Mouse (Mus musculus): ENCODE measurements around the gene Slc25a15. TPM values are rescaled to one million over a fixed set of nuclear protein-coding genes. Genes with fewer than 3 reads are reported as not detected.

Gene Slc25a15
- 1 to 10 TPM; 1.9 to 2.5 (median 2.4) TPM for polyA plus RNA-seq (2017; shearing (Covaris generic))

DNA sequence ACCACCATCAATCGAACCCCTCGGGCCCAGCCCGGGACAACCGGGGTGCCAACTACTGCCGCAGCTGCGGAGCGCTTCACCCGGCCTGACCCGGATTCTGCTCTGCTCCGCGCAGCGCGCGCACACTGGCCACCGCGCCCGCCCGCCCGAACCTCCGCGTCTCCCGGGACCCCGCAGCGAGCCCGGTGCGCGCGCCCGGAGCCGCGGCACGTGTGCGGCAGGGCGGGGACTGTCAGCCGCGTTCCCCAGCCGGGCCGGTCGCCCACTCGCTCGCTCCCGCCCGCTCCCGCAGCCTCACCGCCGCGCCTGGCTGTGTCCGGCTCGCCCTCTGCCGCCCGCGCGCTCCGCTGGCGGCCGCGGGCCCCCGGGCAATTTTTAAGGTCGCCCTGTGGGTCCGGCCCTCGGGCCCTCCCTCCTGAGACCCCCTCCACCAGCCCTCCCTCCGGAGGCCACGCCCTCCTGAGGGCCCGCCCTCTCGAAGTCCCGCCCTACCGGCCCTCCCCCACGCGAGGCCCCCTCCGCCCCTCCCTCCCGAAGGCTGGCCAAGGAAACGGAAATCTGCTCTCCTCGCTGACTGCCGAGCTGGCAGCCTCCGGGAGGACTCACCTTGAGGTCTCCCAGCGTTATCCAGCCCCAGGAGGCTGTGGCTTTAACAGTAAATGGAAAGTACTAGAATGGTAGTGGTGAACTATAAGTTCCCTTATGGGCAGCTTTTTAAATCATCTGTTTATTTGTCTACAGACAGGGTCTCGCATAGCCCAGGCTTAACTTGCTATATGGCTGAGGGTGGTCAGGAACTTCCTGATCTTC is at the start of gene Slc25a15:
TSS of gene Slc25a15 (minus strand) at position 456 of the 810 bp plus-strand sequence.
- peak; percentile 84 for ATAC-seq

DNA sequence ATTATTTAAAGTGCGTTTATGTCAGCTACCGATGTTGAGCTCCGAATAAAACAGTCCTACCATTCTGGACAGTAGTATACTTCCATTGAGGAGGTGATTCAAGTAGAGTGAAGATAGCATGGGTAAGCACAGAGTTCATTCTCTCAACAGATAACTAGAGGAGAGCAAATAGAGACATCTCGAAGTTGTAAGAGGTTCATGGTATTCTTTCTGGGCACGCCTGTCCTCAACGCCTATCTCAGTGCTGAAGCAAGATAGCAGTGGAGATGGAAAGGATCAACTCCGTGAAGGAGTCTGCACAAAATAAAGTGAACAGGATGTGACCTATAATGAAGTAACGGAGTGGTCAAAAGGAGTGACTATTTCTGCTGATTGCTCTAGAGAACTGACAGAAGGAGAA is 13.6 kb upstream of the Slc25a15 start:
- ATAC-seq = no peak

GRCm38 (mm10) chr8:22411282-22411702 is 12.9 kb upstream of the Slc25a15 start, which contains the start of gene Mrps31:
TSS of gene Mrps31 (plus strand) at chr8:22411361.
- peak; percentile 91 for ATAC-seq

- ATAC-seq = peak; percentile 13
These were observed 12.4 kb upstream of the Slc25a15 start for GRCm38 (mm10) chr8:22410688-22411281.

GRCm38 (mm10) chr8:22405733-22406132 is 7.3 kb upstream of the Slc25a15 start:
- no peak for ATAC-seq

GRCm38 (mm10) chr8:22403235-22403634 is 4.8 kb upstream of the Slc25a15 start:
- ATAC-seq = no peak

DNA sequence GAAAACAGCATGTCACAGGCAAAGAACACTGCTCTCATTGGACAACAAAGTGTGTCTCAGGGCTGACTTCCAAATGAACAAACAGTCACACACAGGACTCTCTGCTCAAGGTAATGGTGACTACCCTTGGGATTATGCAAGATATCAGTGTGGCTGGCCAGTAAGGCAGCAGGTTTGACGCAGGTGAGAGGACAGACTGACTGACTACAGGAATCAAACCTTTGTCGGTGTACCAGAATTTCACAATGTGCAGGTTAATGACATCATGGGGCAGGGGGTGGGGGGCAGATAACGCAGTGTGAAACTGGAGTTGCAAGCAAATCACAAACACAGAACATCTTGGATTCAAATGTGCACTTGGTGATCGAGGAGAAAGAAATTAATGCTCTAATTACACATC is 2.2 kb upstream of the Slc25a15 start:
- ATAC-seq = no peak

GRCm38 (mm10) chr8:22399285-22399880 is 986 bp upstream of the Slc25a15 start:
- no peak for ATAC-seq

DNA sequence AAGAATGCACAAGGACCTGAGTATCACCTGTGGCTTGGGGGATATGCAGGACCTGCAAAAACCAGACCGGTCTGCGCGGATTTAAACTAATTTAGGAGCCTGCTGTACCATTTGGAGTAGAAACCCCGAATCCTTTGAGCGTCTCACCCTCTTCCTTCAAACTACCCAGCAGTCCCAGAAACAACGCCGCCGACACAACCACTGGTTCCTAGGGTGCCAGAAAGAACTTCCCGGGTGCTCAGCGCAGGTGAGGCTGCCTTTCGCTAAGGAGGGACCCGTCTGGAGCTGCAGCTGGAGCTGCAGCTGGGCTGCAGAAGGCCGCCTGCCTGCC is 621 bp downstream of the Slc25a15 start:
- no peak for ATAC-seq

DNA sequence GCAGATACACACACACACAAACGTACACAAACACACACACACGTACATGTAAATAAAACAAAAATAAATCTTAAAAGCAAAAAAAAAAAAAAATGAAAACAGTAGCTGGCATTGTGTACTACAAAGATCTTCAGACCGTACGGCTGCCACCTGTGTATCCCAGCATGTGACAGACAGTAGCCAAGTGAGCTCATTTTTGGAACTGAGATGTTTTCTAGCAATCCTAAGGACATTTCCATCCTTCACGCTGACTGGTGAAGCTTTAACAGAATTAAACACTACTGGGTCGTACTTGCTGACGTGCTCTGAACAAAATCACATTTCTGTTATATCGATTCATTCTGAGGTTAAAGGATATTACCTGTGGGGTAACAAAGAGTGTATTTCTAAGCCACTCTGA is 3.1 kb downstream of the Slc25a15 start:
- no peak for ATAC-seq

GRCm38 (mm10) chr8:22394471-22394870 is 3.9 kb downstream of the Slc25a15 start:
- no peak for ATAC-seq

DNA sequence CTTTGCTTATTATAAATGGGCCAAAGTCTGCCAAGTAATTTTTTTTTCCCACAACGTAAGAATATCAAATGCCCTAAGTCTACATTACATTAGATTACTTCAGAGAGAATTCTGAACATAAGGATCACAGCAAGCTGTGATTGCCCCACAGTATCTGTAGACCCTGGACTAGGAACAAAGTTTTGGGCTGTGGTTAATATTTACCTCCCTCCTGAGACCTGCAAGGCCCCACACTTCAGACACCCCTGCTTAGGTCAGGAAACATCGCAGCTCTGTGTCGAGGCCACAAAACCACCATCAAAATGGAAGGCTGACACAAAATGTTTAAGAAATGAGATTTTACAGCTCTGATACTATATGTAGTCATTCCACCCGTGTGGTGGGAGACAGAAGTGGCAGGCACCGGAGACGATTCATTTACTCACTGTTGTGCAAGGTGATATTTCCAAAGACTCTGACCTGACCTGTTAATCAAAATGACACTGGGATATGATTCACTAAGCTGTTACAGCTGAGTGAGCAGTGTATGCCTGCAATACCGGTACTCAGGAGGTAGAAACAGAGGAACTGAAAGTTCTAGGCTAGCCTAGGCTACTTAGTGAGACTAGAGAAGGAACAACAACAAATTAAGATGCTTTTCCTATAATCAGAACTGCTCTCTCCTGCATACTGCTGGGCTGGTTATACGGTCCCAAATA is 7.5 kb downstream of the Slc25a15 start:
- no peak for ATAC-seq

- no peak for ATAC-seq
These were observed 8.5 kb downstream of the Slc25a15 start for GRCm38 (mm10) chr8:22389874-22390273.

DNA sequence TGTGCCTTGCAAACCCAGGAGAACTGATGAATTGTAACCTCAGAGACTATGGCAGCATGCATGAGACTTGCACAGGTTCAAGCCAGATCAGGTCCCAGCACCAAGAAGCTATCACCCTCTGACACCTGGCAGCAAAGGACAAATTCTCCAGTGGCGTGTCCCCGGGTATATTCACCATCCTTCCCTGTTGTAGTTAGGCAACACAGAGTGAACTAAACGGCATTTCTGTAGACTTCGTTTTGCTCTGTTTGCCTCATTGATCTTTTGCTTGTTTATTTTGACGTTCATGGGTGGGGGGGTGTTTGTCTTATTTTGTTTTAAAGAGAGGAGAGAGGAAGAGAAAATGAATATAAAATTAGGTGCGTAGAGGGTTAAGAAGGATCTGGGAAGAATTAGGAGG is 13.2 kb downstream of the Slc25a15 start:
- no peak for ATAC-seq

DNA sequence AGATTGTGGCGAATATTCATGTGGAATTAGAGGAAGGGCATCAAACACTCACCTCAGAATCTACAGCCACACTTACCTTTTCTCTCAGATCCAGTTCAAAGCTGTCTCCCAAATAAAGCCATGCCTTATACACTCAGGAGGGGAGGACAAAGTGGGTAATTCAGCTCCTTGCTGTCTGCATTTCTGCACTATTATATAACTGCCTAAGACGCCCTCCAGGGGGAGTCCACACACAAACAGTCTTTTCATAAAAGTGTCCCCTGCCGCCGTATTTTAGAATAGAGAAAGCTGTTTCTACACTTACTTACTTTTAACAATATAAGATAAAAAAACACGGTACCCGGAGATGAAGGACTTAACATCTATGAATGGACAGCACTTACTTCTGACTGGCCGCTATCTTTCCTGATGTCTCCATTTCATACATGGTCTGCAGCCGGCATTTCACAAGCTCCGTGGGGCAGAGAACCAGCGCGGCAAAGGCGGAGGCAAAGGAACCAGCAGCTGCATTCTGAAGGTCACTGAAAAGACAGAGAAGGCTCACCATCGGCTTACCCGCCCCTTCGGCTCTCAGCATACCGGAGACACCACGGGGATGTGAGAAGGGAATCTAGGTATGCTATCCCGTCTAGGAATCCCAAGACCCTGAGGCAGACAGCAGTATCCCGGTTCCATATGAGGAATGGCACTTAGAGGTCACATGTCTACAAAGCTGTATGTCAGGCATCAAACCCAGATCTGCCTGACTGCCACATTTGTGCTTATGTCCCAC is 15.4 kb downstream of the Slc25a15 start:
- no peak for ATAC-seq

- no peak for ATAC-seq
These were observed 17.5 kb downstream of the Slc25a15 start for GRCm38 (mm10) chr8:22380934-22381333.

- no peak for ATAC-seq
These were observed 21.5 kb downstream of the Slc25a15 start for GRCm38 (mm10) chr8:22376903-22377302.

DNA sequence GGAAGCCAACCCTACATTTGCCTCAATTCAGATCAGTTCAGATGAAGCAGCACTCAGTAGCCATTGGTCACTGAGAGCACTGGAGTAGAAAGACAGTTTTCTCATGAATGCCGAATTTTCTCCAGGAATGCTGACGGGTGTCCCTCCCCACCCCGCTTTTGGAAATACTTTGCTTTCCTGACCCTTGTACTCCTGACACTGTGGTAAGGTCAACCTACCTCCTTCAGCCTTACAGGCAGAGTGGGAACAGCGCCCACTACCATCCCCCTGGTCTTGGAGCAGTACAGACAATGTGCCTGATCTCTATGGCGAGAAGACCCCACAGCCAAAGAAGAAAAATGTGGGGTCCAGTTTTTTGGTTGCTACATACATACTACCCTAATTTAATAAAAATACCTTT is 22.1 kb downstream of the Slc25a15 start:
- no peak for ATAC-seq

DNA sequence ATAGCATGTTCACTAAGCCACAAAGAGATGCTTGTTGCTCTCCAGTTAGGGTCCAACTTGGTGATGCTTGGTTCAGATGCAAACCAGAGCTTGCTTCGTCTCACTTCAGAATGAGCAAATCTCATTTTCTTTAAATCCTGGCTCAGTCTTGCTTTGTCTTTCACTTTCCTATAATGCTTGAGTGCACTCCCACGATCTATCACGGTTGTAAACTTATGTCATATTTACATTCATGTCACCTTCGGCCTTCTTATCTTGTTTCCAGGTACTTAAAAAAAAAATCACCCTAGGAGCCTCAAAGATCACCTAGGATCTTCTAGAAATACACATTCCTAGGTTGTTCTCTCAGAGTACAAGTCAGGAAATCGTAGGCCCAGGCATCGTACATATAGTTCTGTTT is 38.5 kb downstream of the Slc25a15 start:
- ATAC-seq = no peak

DNA sequence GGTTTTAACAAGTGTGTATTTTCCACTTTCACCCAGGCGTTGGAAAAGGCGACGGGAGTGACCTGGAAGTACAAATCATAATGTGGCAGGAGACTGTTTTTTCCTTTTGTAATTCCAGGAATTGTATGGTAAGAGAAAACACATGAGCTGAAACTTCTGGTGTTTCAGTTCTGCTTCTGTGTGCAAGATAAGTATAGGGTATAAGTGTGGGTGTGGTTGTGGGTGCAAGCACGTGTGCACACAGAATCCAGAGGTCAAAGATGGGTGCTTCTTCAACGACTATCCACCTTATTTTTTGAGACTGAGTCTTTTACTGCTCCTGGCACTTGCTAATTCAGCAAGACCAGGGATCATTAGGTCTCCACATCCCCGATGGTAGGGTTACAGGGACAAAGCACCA is 39.0 kb downstream of the Slc25a15 start:
- no peak for ATAC-seq

GRCm38 (mm10) chr8:22335426-22335825 is 63.0 kb downstream of the Slc25a15 start:
- ATAC-seq = no peak
